Mouse (Mus musculus) CD4-positive, CD25-positive, alpha-beta regulatory T cell, adult 4 months (primary cell): ENCODE measurements at regions not wholly inside any gene's neighbourhood (a gene's known extent, or its start where the extent isn't known, plus 50 kb on each side); places are given as distances from the start of the nearest gene placed in this dataset.

Source experiments
- ATAC-seq: one replicate; pipeline ENCODE4 v1.8.0; 2017

DNA sequence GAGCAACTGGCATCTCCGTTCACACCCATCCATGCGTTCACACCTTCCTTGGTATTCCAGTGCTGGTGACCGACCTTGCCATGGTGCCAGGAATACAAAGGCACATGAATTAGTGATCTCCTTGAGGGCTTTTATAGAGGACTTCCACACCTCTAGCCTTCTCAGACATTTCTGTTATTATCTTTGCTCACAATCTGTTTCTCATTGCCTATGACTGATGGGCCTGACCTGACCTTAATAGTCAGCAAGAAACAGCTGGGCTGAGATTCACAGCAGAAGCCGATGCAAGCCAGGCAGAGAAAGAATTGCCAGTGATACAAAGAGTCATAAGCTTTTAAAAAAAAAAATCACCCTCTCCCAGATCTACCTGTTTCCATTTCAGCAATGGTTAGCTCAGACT, 197.7 kb upstream of the Gmds start:
- ATAC-seq = no peak

DNA sequence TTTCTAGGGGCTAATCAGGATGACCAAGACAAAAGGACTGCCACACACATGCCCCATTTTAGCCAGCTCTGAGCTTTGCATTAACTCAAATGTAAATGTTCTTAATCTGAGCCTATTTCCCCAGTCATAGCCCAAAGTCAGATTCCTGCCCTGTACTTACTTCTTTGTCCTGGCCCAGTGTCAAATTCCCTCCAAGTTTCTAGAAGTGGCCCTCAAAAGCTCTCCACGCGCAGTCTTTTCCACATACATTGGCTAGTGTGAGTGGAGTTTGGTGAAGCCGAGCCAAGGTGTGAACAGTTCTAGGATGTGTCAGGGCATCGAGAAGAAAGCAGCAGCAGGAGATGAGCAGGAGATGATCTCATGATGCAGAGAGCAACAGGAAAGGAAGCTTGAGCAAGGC, 197.1 kb upstream of the Gmds start:
- no peak for ATAC-seq

DNA sequence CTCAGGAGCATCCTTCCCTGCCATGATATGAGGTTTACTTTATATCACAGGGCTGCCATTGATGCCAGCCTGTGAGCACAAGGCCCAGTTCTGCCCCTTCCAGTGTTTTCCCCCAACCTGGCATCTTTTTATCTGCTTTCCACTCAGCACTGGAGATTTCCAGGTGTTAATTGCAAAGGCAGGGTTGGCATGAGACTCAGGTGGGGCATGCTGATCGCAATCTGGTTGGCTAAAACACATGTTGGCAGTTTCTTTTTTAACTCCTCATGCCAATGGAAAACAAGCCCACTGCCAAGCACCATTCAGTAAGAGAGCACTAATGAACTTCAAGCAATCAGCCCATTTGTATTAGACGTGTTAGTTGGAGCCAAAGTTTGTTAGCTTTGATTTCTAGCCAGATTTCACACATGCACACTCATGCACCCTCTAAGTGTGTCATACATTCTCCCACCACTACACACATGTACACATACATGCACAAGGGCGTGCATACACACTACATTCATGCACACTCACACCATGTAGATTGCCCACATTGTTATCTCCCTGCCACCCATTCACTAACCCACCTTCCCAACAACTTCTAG, 192.5 kb upstream of the Gmds start:
- ATAC-seq = no peak

DNA sequence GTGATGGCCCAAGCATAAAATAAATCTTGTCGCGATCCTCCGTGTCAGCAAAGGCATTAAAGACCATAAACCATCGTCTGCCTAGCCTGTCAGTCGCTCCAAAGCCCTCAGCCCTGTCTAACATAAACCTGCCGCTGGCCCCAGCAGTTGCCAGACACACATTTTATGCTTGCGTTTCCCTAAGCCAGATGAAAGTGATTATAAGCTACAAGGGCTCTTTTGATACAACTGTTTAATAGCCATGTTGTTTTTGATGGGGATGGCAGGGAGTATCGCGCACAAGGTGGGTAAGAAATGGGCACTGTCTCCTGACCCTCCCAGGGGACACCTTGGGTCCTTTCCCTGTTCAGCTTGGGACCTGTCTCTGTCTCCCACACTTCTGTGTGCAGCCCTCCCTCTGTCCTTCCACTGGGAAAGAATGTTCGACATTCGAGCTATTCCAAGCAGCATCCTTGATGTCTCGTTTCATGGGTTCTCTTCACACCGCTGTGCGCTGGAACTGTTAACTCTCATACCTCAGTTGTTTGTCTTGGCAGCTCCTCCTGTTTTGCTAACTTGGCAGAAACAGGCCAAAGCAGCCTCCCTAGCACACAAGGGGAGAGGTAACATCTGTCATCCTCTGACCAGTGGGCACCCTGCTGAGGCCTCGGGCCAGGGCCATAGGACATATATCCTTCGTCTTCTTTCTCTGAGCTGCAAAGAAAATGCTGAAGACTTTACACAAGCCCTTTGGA, 180.2 kb upstream of the Gmds start:
- ATAC-seq = no peak

DNA sequence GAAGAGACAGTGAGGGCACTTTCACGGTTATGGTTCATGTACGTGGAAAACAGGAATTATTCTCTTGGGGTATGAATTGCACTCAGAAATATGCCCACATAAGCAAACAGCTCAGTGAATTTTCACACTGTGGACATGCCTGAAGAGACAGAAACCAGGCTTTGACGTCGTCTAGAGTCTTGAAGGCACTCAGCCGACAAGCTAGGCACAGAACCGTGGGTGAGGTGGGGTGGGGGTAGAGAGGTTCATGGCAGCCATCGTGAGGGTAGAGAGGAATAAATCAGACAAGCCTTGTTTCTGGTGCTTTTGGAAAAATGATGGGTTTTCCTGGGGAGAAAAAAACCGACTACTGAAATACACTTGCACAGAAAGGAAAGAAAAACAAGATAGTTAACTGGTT, 179.0 kb upstream of the Gmds start:
- ATAC-seq = no peak

DNA sequence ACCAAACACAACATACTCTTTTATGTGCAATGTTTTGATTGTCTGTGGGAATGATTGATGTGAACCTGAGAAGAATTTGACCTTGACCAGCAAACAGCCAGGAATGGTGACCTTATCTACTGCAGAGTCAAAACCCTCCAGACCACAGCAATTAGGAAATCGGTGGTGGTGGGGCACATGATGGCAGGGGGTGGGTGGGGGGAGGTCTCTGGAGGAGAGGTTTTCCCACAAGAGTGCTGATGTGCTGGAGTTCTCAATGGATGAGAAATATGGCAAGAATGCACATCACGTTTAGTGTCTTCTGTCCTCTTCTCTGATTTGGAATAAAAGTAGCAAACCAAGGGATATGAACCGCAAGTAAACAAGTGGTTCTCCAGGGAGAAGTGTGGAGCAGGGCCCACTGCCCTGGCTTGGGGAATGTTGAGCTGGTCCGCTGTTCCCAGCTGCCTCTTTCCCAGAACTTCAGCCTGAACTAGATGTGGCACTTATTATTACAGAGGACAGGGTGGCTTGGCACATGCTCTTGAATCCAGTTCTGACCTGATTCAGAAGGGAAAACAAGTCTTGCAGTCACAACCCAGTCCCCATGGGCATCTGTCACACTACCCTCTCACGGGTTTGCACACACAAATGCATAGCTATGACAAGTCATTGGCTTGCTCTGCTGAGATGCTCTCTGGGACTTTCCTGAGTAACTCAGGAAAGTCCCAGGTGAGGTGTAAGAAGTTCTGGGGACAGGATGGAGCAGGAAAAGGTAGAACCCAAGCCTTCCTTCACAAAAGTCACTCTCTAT, 170.9 kb upstream of the Gmds start:
- peak; percentile 62 for ATAC-seq

DNA sequence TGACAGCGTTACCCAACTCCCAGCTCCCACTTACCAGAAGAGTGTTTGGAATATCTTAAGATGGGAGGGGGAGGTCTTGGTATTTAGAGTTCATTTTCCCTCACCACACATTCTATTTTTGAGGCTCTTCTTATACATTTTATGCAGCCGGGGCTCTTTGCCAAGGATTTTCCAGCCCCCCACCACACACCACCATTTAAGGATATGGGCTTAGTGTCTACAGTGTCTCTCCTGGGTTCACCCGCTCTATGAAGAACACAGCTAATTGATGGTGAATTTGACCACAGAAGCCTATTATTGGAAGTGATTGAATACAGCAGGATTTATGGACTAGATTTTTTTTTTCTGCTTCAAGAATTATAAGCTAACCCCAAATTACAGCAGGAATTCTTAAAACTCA, 169.9 kb upstream of the Gmds start:
- ATAC-seq = no peak

DNA sequence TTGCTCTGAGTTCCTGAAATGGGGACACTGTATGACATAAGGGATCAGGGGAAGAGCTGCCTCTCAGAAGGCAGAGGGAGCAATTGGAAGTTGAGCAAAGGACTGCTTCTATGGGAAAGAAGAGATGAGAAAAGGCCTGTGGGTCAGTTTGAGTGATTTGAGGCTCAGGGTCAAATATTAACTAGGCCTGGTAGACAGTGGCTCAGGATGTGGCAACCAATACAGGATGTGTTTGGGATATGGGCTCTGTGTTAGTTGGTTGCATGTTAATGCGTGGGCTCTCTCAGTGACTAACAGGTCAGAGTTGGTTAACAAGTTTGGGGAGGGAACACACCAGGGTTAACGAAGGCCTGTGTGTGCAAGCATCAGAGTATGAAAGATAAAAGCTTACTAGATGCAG, 169.3 kb upstream of the Gmds start:
- ATAC-seq = no peak

DNA sequence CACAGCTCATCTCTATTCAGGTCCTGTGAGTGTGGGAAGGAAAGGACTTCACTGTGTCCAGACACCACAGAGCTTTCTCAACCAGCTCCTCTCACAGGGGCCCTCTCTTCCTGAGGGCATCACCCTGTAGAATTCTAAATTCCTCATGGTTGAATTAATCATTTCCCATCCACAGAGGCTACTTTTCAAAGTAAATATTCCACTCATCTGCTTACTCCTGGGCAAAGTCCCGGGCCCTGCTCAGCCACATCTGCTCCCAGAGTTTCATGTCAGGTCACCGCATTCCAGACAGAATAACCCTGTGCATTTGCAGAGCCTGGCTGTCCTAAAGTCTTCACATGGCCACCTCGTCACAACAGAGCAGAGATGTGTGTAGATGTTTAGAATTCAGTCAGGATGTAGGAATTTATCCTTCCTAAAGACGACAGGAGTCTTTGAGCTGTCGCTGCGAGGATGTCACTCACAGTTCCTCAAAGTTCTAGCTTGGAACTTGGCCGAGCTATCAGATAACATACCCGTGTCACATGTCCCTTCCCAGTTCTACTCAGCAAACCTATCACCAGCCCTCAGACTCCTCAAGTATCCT, 159.8 kb upstream of the Gmds start:
- ATAC-seq = no peak

DNA sequence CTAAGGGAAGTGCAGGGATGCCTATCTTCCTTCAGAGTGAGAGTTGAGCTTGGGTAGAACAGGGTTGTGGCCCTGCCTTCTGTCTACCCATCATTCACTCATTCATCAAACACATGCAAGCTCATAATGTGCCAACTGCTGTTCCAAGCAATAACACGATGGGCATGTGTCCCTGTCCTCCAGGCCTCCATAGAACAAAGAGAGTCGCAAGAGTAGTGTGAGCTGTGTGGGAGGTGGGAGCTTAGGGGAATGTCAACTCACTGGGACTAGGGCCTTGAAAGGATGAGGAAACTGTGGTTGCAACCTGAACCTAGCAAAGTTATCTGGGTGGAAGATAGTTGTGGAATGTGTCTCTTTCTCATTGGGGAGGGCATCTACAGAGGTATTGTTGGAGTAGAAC, 157.7 kb upstream of the Gmds start:
- ATAC-seq = no peak

DNA sequence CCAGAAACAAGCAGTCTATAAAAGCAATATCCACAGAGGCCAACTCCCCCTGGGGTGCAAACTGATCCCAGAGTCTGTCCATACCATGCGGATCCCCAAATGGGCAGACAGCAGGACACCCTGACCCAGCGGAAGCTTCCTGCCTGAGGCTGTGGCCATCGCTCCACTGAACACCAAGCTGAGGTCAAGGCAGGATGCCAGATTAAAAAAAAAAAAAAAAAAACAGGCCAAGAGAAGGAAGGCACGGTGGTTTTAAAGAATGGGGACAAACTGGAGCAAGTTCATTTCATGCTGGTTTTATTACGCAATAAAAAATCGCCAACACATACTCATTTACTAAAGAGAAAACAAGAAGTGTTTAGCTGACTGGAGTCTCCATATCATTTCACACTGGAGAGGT, 156.5 kb upstream of the Gmds start:
- no peak for ATAC-seq

DNA sequence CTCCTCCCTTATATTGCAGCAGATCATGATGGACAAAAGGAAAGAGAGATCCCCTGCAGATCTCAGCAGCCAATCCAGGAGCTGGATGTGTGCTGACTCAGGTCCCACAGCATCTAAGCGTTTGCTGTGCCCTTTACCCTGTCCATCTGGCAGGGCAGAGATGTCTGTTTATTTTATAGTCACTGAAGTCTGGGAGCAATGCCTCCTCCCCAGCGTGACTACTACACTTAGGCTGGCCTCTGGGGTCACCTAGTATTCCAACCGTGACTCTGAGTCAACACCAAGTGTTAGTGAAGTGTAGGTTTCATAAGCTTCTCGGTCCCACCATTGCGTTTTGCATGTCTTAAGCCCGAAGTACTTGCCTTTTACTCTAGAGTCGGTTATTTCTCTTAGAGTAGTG, 155.3 kb upstream of the Gmds start:
- ATAC-seq = no peak

DNA sequence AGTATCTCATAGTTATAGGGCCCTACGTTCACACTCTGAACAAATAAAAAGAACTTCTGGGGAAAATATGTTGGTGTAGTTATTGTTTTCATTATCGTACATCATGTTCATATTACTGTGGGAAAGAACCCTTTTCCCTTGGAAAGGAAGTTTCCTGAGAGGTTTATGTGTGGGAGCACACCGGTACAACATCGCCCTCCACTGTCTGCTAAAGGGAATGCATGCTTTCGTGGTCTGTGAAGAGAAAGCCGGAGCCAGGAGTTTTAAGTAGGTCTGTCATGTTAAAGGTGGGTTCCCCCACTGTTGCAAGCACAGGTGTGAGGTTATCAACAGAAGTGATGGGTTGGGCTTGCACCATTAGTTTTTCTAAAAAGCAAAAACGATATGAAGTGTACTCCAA, 154.8 kb upstream of the Gmds start:
- ATAC-seq = no peak

DNA sequence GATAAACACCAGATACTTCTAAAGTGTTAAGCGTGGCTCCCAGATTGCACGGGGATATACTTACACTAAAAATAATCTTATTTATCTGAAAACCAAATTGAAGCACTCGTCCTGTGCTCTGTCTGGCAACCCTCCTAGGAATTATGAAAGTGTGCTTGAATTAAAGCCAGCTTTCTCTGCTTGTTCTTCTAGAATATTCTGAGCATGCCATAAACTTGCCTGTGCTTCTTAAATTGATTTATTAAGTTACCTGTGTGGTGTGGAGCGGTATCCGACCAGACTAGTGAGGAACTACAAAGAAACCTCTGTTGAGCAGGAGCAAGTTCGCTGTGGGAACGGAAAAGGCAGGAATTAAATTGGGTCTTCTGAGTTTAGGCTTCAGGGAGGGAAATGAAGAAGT, 154.0 kb upstream of the Gmds start:
- no peak for ATAC-seq

DNA sequence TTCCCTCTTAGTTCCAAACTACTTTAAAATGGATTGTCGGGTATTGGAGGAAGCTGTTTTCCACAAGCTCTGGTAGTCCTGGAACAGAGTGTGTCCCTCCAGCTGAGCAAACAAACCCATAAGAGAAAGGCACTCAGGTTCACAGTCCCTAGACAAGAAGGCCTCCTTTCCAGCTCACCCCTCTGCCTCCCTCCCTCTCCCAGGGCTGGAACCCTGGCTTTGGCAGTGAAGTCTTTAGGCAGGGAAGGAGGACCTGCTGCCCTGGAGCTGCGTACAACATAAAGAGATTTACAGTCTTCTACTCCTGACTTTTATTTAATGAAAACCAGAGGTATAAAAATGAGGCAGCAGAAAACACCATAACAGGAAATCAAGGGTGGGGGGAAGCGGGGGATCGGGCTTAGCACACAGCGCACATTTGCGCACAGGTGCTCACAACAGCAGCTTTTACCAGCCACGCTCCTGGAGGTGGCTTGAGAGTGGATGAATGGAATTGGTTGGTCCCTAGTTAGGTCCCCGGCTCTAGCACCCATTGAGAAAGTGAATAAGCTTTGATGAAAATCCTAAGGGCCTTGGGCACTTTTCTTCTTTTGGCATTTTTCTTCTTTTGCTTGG, 143.0 kb upstream of the Gmds start:
- ATAC-seq = no peak

DNA sequence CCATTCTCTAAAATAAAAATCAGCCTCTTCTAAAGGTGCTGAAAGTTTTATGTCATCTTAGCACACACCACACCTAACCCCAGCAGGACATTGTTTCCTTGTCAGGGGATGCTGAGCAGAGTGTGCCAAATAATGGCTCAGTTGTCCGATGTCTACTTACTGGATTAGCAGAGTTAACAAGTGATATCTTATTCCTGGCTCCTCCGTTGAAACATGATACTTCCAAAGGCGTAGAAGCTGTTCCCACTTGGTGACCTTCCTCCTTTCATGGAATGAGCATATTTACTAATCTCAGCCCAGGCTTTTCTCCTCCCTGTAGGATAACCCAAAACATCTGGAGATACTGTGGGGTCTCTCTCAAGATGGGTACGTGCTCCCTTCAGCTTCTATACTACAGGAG, 141.5 kb upstream of the Gmds start:
- ATAC-seq = no peak

DNA sequence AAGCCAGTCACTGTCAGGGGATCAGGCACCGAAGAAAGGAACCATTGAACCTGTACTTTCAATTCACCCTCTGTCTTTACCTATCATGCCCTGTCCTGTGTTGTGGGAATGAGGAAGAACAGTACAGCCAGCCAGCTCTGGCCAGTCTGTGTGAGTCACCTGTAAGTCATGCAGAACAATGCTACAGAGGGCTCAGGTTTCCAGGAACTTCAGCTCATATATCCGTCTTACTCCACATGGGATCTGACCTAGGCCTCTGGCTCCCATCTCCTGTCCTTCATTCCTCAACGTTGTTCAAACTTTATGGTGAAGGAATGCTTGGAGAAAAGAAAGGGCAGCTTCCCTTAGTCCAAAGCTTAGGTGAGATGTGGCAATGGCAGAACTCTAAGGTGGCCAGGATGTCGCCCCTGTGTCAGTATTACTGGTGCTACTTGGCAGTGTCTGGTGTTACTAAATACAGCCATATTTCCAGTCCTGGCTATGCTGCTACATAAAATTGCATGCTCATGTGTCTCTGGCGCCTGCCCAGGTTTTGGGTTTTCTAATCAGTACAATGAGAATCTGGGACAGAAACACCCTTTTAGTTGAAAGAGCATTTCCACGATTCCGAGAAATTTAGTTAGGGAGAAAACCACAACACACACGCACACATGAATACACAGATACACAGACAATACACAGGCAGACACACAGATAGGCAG, 140.7 kb upstream of the Gmds start:
- ATAC-seq = no peak

DNA sequence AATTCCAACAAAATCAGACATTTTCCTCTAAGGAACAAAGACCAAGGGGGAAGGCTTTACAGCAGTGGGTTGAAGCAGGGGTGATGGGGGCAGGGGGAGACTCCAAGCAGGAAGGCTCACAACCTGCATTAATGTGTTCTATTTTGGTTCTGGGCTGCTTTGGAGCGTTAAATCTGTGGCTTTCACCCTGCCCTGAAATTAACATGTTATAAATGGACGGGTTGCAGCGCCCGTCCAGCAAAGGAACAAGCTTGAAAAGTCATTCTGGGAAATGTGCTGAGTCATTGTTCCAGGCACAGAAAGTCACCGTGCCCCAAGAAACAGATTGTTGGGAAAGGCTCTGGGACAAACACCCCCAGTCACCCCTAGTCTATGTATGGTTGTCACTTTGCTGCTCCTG, 127.2 kb upstream of the Gmds start:
- no peak for ATAC-seq

DNA sequence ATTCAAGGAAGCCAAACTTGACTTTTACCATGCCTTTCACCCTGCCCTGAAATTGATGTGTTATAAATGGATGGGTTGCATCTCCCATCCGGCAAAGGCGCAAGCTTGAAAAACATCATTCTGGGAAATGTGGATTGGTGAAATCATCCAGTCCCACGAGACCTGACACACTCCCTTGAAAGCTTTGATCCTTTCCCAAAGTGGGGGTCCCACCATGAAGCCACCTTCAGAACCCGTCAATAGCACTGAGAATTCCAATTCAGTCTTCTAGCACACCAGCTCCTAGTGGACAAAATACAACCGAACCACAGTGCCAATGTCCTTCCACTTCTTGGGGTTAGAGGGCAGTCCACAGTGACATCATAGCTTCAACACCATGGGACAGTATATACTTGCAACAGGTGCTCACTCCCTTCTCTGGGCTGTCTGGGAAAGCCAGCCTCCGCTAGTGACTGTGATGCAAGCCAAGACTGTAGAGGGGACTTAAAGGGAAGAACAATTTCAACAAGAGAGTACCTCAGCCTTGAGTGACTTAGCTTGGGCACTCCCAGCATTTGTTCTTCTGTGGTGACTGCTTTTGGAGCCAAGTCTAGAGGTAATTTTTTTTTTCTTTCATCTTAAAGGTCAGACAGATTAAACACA, 126.6 kb upstream of the Gmds start:
- ATAC-seq = no peak

DNA sequence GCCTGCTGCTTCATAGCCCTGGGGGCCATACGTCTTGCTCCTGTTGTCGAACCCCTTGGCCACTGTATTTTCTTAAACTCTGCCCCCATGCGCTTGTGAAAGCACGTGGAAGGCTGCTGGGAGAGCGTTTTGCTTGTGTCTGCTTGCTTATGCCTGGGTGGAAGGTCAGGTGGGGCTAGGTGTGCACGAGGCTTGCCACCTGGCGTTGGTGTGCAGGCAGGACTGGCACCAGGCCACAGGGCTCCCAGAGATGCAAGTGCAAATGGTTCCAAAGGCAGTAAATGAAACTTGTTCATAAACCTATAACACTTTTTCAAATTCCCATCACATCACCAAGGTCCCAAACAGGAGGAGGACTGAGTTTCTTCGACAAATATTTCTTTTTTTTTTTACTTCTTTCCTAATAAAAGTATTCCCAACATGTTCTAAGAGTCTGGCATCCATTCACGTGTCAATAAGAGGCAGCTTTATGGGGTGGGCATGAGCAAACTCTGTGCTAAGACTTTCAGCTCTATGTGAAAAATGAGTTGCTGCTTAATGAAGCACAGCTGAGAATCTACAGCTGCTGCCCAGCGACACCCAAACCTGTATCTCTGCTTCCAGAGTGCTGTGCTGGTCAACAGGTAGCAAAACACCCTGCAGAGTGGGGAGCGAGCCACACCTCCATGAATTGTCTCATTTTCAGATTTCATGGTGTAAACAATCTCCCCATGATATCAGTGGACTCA, 116.0 kb upstream of the Gmds start:
- ATAC-seq = no peak

DNA sequence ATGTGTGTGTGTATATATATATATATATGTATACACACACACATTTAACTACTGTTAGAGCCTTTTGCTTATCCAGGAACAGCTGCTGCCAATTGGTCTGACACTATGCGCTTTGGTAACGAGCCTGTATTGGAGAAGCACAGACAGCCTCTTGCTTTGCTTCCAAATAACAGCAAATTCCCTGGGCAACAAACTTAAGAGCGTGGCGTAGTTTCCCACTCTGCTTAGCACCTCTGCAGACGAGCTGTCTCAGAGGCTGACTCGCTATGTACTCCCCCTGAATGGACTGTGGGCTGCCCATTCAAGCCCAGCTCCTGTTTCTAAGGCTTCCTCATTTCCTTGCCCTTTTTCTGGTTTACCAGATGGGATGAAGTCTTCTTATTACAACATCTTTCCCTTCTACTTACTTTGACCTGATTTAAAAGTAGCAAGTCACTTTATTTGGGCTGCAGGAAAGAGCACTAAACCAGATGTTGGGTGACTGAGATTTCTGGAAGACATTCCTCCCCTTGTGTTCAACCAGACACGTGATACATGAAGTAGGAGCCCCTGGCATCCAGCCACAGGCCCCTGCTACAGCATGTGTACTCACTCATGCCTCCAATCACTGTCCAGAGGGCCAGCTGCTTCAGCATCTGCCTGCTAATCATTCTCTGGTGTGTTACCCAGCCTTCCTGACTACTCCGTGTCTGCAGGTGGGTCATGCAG, 111.3 kb upstream of the Gmds start:
- ATAC-seq = no peak
